Mouse (Mus musculus): Measurements from ENCODE around the gene Aprt.

Aprt gene

GRCm38 (mm10) chr8:122576648-122577022 lies at the start of gene Aprt:
Gene Aprt, minus strand, starts transcription at chr8:122576909.
- in situ Hi-C loops (cut with MboI, MseI), result loop anchor here (5.0 kb wide), 1 partner anchor 36 kb away; the partner anchor contains the start of genes Galns and Trappc2l

GRCm38 (mm10) chr8:122625811-122626210 lies 49.1 kb upstream of the Aprt start:
- in situ Hi-C loops (cut with MboI, MseI), result no loop called here

- in situ Hi-C loops (cut with MboI, MseI), result no loop called here
These were observed 47.9 kb upstream of the Aprt start for GRCm38 (mm10) chr8:122624653-122625052.

- in situ Hi-C loops (cut with MboI, MseI), result no loop called here
These were observed 47.3 kb upstream of the Aprt start for GRCm38 (mm10) chr8:122623844-122624642.

- in situ Hi-C loops (cut with MboI, MseI), result no loop called here
These were observed 46.0 kb upstream of the Aprt start, which contains the start of gene Pabpn1l for GRCm38 (mm10) chr8:122622727-122623126. Gene Pabpn1l, minus strand, starts transcription at chr8:122622739.

GRCm38 (mm10) chr8:122620446-122620845 lies 43.7 kb upstream of the Aprt start:
- in situ Hi-C loops (cut with MboI, MseI), result no loop called here

- in situ Hi-C loops (cut with MboI, MseI), result loop anchor here (5.0 kb wide), 1 partner anchor 213 kb away; no protein-coding TSS in a partner anchor
These were observed 42.1 kb upstream of the Aprt start for GRCm38 (mm10) chr8:122618660-122619378.

- in situ Hi-C loops (cut with MboI, MseI), result loop anchor here (5.0 kb wide), 1 partner anchor 214 kb away; no protein-coding TSS in a partner anchor
These were observed 41.3 kb upstream of the Aprt start for GRCm38 (mm10) chr8:122617947-122618546.

GRCm38 (mm10) chr8:122616181-122616905 lies 39.6 kb upstream of the Aprt start:
- in situ Hi-C loops (cut with MboI, MseI), result loop anchor here (5.0 kb wide), 1 partner anchor 216 kb away; no protein-coding TSS in a partner anchor

GRCm38 (mm10) chr8:122611295-122612133 lies 34.8 kb upstream of the Aprt start, which contains the start of the genes Galns and Trappc2l:
Gene Galns, minus strand, starts transcription at chr8:122611463.
Gene Trappc2l, plus strand, starts transcription at chr8:122611640.
- in situ Hi-C loops (cut with MboI, MseI), result loop anchor here (5.0 kb wide), 1 partner anchor 34 kb away; the partner anchor contains the start of gene Aprt

GRCm38 (mm10) chr8:122610612-122611277 lies 34.0 kb upstream of the Aprt start:
- in situ Hi-C loops (cut with MboI, MseI), result loop anchor here (5.0 kb wide), 1 partner anchor 33 kb away; the partner anchor contains the start of gene Aprt

GRCm38 (mm10) chr8:122610209-122610608 lies 33.5 kb upstream of the Aprt start:
- in situ Hi-C loops (cut with MboI, MseI), result loop anchor here (5.0 kb wide), 1 partner anchor 33 kb away; the partner anchor contains the start of gene Aprt

GRCm38 (mm10) chr8:122606810-122607209 lies 30.1 kb upstream of the Aprt start:
- in situ Hi-C loops (cut with MboI, MseI), result no loop called here

GRCm38 (mm10) chr8:122605367-122605766 lies 28.7 kb upstream of the Aprt start:
- in situ Hi-C loops (cut with MboI, MseI), result no loop called here

- in situ Hi-C loops (cut with MboI, MseI), result no loop called here
These were observed 27.9 kb upstream of the Aprt start for GRCm38 (mm10) chr8:122604640-122605039.

- in situ Hi-C loops (cut with MboI, MseI), result no loop called here
These were observed 24.0 kb upstream of the Aprt start for GRCm38 (mm10) chr8:122600666-122601065.

GRCm38 (mm10) chr8:122596031-122596430 lies 19.3 kb upstream of the Aprt start:
- in situ Hi-C loops (cut with MboI, MseI), result no loop called here

- in situ Hi-C loops (cut with MboI, MseI), result no loop called here
These were observed 17.2 kb upstream of the Aprt start for GRCm38 (mm10) chr8:122593783-122594507.

- in situ Hi-C loops (cut with MboI, MseI), result no loop called here
These were observed 16.5 kb upstream of the Aprt start for GRCm38 (mm10) chr8:122593240-122593639.

Measured in T-helper 2 cell (primary cell).